10 mouse cellular contexts compared by ENCODE assay signal in genomic region chr6:119430508-119430907, GRCm38 (mm10). TPM values are rescaled to one million over a fixed set of nuclear protein-coding genes. Genes with fewer than 3 reads are reported as not detected.
DNase-seq lines count a peak whose midpoint lies in the region; ATAC-seq and TF ChIP-seq lines count a peak whose summit lies in the region.
"Had no signal": no experiment of that assay in that cellular context is flagged by ENCODE, and none has a peak within 500 bp of the region (broad histone marks: within the 10 kb centered on the region; RNA-seq: fewer than 3 reads in every experiment).

No protein-coding gene starts in this region.

- H3K4me3 ChIP-seq in hindbrain, embryonic 14.5 days (replicated peaks; ENCODE audit: low read length), result no peak overlapping the region
- no peak overlapping the region for H3K4me3 ChIP-seq in hindbrain, embryonic 12.5 days
- H3K4me3 ChIP-seq in lung, postnatal 0 days (ENCODE audit: low read depth, low read length), result no peak overlapping the region
- H3K4me3 ChIP-seq: limb, embryonic 15.5 days; stomach, embryonic 15.5 days had no signal

- H3K9me3 ChIP-seq in hindbrain, embryonic 14.5 days (ENCODE audit: control insufficient read depth, low read length), result no peaks in the 10 kb centered on the region
- H3K9me3 ChIP-seq in hindbrain, embryonic 12.5 days (replicated peaks), result no peaks in the 10 kb centered on the region
- H3K9me3 ChIP-seq in lung, postnatal 0 days (ENCODE audit: low read length), result no peaks in the 10 kb centered on the region
- H3K9me3 ChIP-seq: limb, embryonic 15.5 days; stomach, embryonic 15.5 days had no signal

- no peak overlapping the region for H3K27ac ChIP-seq in hindbrain, embryonic 14.5 days
- H3K27ac ChIP-seq in hindbrain, embryonic 12.5 days, result no peak overlapping the region
- H3K27ac ChIP-seq in lung, postnatal 0 days (ENCODE audit: low read length), result no peak overlapping the region
- H3K27ac ChIP-seq: limb, embryonic 15.5 days; stomach, embryonic 15.5 days had no signal

- 44% methylated on average over 2 of the region's 2 CpGs for WGBS in hindbrain, embryonic 14.5 days
- 51% methylated on average over 2 of the region's 2 CpGs for WGBS in hindbrain, embryonic 12.5 days
- 36% methylated on average over 2 of the region's 2 CpGs for WGBS in lung, postnatal 0 days

- peak; percentile 91 for TF ChIP-seq CTCF in lung, postnatal 0 days (IDR thresholded peaks at IDR 0.05)

- H3K27me3 ChIP-seq in hindbrain, embryonic 14.5 days (ENCODE audit: control insufficient read depth, insufficient read depth, low read length), result no peaks in the 10 kb centered on the region
- H3K27me3 ChIP-seq in hindbrain, embryonic 12.5 days, result no peaks in the 10 kb centered on the region
- no peaks in the 10 kb centered on the region for H3K27me3 ChIP-seq in lung, postnatal 0 days (replicated peaks; ENCODE audit: insufficient read depth, low read length)
- H3K27me3 ChIP-seq: limb, embryonic 15.5 days; stomach, embryonic 15.5 days had no signal

- DNase-seq in hindbrain, embryonic 14.5 days (ENCODE audit: low spot score), result peak; percentile 71
- peak; percentile 81 for DNase-seq in adrenal gland, postnatal 10 days
- DNase-seq in gastrocnemius, adult 8-10 months (ENCODE audit: low spot score in 2 of 2), result peak; percentile 33 to 34
- DNase-seq in kidney, postnatal 10 days, result peak; percentile 77
- DNase-seq in lung, postnatal 0 days (ENCODE audit: low spot score), result peak; percentile 94
- peak; percentile 68 for DNase-seq in thymus, postnatal 4 days

- no peak for ATAC-seq in hindbrain, embryonic 14.5 days (ENCODE audit: low FRiP score)
- ATAC-seq in hindbrain, embryonic 12.5 days (ENCODE audit: low FRiP score), result no peak
- ATAC-seq in CD4-positive, CD25-positive, alpha-beta regulatory T cell, adult 4 months, result peak; percentile 43
- ATAC-seq in lung, postnatal 0 days, result peak; percentile 75

- TF ChIP-seq EP300 in lung, postnatal 0 days (IDR thresholded peaks at IDR 0.05), result peak; percentile 67; the same call in 1 of the 2 replicates

- H3K36me3 ChIP-seq in hindbrain, embryonic 14.5 days (replicated peaks; ENCODE audit: control insufficient read depth, insufficient read depth), result no peaks in the 10 kb centered on the region
- peaks cover 3% of the 10 kb centered on the region; the same call in 1 of the 2 replicates for H3K36me3 ChIP-seq in hindbrain, embryonic 12.5 days
- no peaks in the 10 kb centered on the region for H3K36me3 ChIP-seq in lung, postnatal 0 days (ENCODE audit: insufficient read depth, low read length)

- H3K9ac ChIP-seq in hindbrain, embryonic 14.5 days, result no peak overlapping the region
- H3K9ac ChIP-seq in hindbrain, embryonic 12.5 days, result no peak overlapping the region
- no peak overlapping the region for H3K9ac ChIP-seq in lung, postnatal 0 days (replicated peaks; ENCODE audit: low read depth)
- H3K9ac ChIP-seq: limb, embryonic 15.5 days; stomach, embryonic 15.5 days had no signal

- H3K4me1 ChIP-seq in hindbrain, embryonic 14.5 days (replicated peaks; ENCODE audit: control insufficient read depth, insufficient read depth, low read length), result no peaks in the 10 kb centered on the region
- H3K4me1 ChIP-seq in hindbrain, embryonic 12.5 days, result no peaks in the 10 kb centered on the region
- no peaks in the 10 kb centered on the region for H3K4me1 ChIP-seq in lung, postnatal 0 days (ENCODE audit: insufficient read depth, low read depth, low read length)
- H3K4me1 ChIP-seq: limb, embryonic 15.5 days; stomach, embryonic 15.5 days had no signal

- H3K4me2 ChIP-seq in hindbrain, embryonic 14.5 days (replicated peaks), result no peak overlapping the region
- no peak overlapping the region for H3K4me2 ChIP-seq in hindbrain, embryonic 12.5 days (replicated peaks)
- H3K4me2 ChIP-seq in lung, postnatal 0 days (replicated peaks; ENCODE audit: low read depth, low read length), result no peak overlapping the region
- H3K4me2 ChIP-seq: limb, embryonic 15.5 days; stomach, embryonic 15.5 days had no signal

RNA-seq across cellular contexts. Expression of gene Adipor2, which starts 13.0 kb away (rescaled TPM):
- polyA plus RNA-seq in hindbrain, embryonic 14.5 days (2014; fragmentation: Nextera tagmentation; extraction: Ambion mirVana), result 27.3 and 27.8 TPM in 2 replicates
- 35.0 and 37.0 TPM in 2 replicates for polyA plus RNA-seq in hindbrain, embryonic 12.5 days (2016; fragmentation: Nextera tagmentation; extraction: Ambion mirVana)
- 10 to 100 TPM in 1 of 2 experiments, 1 to 10 TPM in 1; 7.7 to 10.3 TPM for polyA plus RNA-seq in CD4-positive, CD25-positive, alpha-beta regulatory T cell, adult 4 months (2017; shearing (Covaris generic))
- total RNA-seq in adrenal gland, postnatal 10 days (2021), result 100 to 1,000 TPM; 204 to 214 TPM
- 100 to 1,000 TPM in 1 of 4 experiments, 10 to 100 TPM in 3; 89.7 to 104 (median 97.1) TPM for total RNA-seq in gastrocnemius, adult 8-10 months (2022)
- polyA plus RNA-seq in lung, postnatal 0 days (2015; fragmentation: Nextera tagmentation; extraction: Ambion mirVana), result 60.7 and 66.4 TPM in 2 replicates

RNA-seq across cellular contexts. Expression of gene Fbxl14, which starts 49.0 kb away (rescaled TPM):
- polyA plus RNA-seq in hindbrain, embryonic 14.5 days (2014; fragmentation: Nextera tagmentation; extraction: Ambion mirVana), result 3.1 and 4.6 TPM in 2 replicates
- 3.8 and 4.3 TPM in 2 replicates for polyA plus RNA-seq in hindbrain, embryonic 12.5 days (2016; fragmentation: Nextera tagmentation; extraction: Ambion mirVana)
- polyA plus RNA-seq in CD4-positive, CD25-positive, alpha-beta regulatory T cell, adult 4 months (2017; shearing (Covaris generic)), result 10 to 100 TPM; 10.7 to 11.3 TPM
- total RNA-seq in adrenal gland, postnatal 10 days (2021), result 10 to 100 TPM; 26.8 to 30.0 TPM
- total RNA-seq in gastrocnemius, adult 8-10 months (2022), result 10 to 100 TPM; 10.2 to 13.8 (median 11.8) TPM
- 3.9 and 4.5 TPM in 2 replicates for polyA plus RNA-seq in lung, postnatal 0 days (2015; fragmentation: Nextera tagmentation; extraction: Ambion mirVana)

Comparison
In these comparisons a context has a peak if more than half of its experiments do, and no peak if none do; other contexts are left out.
1. ATAC-seq: peak in CD4-positive, CD25-positive, alpha-beta regulatory T cell, adult 4 months (single experiment) and lung, postnatal 0 days (single experiment); none in hindbrain, embryonic 14.5 days (single experiment) and hindbrain, embryonic 12.5 days (single experiment).
2. DNase-seq: peak in every context shown above with its lines; median percentile 94 in lung, postnatal 0 days; 81 in adrenal gland, postnatal 10 days; 77 in kidney, postnatal 10 days; 71 in hindbrain, embryonic 14.5 days; 68 in thymus, postnatal 4 days; 34 in gastrocnemius, adult 8-10 months.